Mouse (Mus musculus) kidney, adult 18-20 months (tissue): ENCODE measurements around the gene H1fnt.

Source experiments
- DNase-seq: peaks from one replicate; pipeline ENCODE4 v3.0.0; 2021

Gene H1fnt

GRCm38 (mm10) chr15:98257193-98257592 is at the start of gene H1fnt:
Gene H1fnt, minus strand, starts transcription at chr15:98257293.
- no peak for DNase-seq

GRCm38 (mm10) chr15:98295628-98296551 is 38.8 kb upstream of the H1fnt start, which contains the start of gene Zfp641:
Gene Zfp641, minus strand, starts transcription at chr15:98296161.
- DNase-seq, result peak; percentile 54

- no peak for DNase-seq
Measured at GRCm38 (mm10) chr15:98293651-98294050, 36.6 kb upstream of the H1fnt start.

GRCm38 (mm10) chr15:98288566-98288965 is 31.5 kb upstream of the H1fnt start:
- DNase-seq, result peak; percentile 29

DNA sequence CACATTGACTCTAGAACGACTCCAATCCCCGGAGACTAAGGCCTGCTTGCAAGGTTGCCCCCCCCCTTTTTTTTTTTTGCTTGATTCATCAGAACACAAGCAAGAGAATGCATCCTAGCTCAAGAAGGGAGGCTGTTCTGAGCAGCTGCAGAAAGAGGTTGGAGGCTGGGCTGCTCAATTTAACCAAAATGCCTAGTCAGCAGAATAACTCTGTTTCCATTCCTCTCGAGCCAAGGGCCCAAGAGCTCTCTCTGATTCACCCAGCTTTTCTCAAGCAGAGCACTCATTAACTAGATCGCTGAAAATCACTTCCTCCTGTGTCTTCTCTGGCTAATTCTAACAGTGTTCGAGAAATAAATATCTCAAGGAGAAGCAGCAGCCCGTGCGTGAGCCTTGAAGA is 29.3 kb upstream of the H1fnt start:
- no peak for DNase-seq

GRCm38 (mm10) chr15:98257776-98258175 is 683 bp upstream of the H1fnt start:
- no peak for DNase-seq

- peak; percentile 71 for DNase-seq
Measured at GRCm38 (mm10) chr15:98256271-98256670, 822 bp downstream of the H1fnt start.

GRCm38 (mm10) chr15:98235442-98235841 is 21.7 kb downstream of the H1fnt start:
- DNase-seq, result no peak

DNA sequence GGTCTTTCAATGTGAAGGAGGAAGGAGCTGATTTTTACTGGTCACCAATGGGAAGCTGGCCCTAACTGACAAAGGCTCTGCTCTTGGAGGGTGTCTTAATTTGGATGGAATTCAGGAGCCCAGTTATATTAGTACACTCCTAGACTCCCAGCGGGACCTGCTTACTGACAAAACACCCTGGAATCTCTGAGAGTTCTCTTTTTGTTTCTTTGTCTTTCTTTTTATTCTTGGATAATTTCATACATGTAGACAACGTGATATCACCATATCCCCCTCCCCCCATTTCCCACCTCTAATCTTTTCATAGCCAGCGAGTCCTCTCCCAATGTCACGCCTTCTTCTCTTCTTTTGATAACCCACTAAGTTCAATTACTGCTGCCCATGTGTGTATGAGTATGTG is 22.7 kb downstream of the H1fnt start, which contains the start of gene Olfr286:
Olfr286 (minus strand) TSS at position 101 of the 400 bp plus-strand sequence.
- no peak for DNase-seq

- DNase-seq, result no peak
Measured at GRCm38 (mm10) chr15:98226096-98226495, 31.0 kb downstream of the H1fnt start.

DNA sequence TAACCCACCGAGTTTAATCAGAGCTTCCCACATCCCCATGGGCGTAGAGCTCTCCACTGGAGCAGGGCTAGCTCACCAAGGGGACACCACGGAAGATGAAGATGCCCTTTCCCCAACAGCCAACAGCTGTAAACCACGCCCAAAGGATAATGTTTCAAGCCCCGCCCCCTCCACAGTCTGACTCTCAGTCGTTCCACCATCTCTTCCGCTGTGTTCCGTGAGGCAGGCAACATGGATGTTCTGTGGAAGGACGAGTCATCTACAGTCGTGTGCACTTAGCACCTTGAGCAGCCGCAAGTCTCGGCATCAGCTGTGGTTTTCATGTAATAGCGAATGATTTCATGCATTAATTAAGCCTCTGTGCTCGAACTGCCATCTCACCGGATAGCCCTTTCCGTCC is 31.5 kb downstream of the H1fnt start:
- no peak for DNase-seq

GRCm38 (mm10) chr15:98222377-98222776 is 34.7 kb downstream of the H1fnt start:
- DNase-seq, result no peak

GRCm38 (mm10) chr15:98220877-98221276 is 36.2 kb downstream of the H1fnt start, which contains the start of the genes Gm44579 and Olfr287:
Gene Gm44579, minus strand, starts transcription at chr15:98220977.
Gene Olfr287, minus strand, starts transcription at chr15:98221056.
- no peak for DNase-seq

DNA sequence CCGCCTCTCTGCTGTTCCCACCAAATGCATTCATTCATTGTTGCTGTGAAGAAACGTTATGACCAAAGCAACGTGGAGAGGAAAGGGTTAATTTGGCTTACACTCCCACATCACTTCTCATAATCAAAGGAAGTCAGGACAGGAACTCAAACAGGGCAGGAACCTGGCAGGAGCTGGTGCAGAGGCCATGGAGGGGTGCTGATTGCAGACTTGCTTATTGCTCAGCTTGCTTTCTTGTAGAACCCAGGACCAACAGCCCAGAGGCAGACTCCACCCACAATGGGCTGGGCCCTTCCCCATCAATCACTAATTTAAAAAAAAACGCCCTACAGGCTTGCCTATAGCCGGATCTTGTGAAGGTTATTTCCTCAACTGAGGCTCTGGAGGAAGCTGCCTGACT is 43.0 kb downstream of the H1fnt start:
- no peak for DNase-seq

- DNase-seq, result peak; percentile 5
Measured at GRCm38 (mm10) chr15:98213336-98213870, 43.7 kb downstream of the H1fnt start.

GRCm38 (mm10) chr15:98209676-98210075 is 47.4 kb downstream of the H1fnt start:
- DNase-seq, result peak; percentile 25
